Mouse (Mus musculus): ENCODE results near the gene Dmbt1. TPM values are rescaled to one million over a fixed set of nuclear protein-coding genes. Genes with fewer than 3 reads are reported as not detected.

Gene Dmbt1
- polyA plus RNA-seq, 3 experiments from 2014 or later: not detected

Other genes starting within 250 kb of the Dmbt1 start
- 10 to 100 TPM; 13.8 to 36.3 (median 27.6) TPM for gene Plekha1, start 166.3 kb upstream of the Dmbt1 start, polyA plus RNA-seq (2017; shearing (Covaris generic))
- gene Htra1, start 95.9 kb upstream of the Dmbt1 start, polyA plus RNA-seq (2017; shearing (Covaris generic)): not detected
- gene 4933402N03Rik, start 114.3 kb downstream of the Dmbt1 start, polyA plus RNA-seq (2017; shearing (Covaris generic)): not detected
- not detected for gene 5430419D17Rik, start 142.3 kb downstream of the Dmbt1 start, polyA plus RNA-seq (2017; shearing (Covaris generic))

All from inflammation-experienced regulatory T-cells, adult 6 months (primary cell).